Mouse (Mus musculus): ENCODE measurements at regions not wholly inside any gene's neighbourhood (a gene's known extent, or its start where the extent isn't known, plus 50 kb on each side); places are given as distances from the start of the nearest gene placed in this dataset.

- no peak for DNase-seq (ENCODE audit: low read depth, low spot score)
Observed at GRCm38 (mm10) chr5:111595438-111595837, 138.3 kb upstream of the Gm26897 start.

- DNase-seq (ENCODE audit: low read depth, low spot score), result no peak
Observed at GRCm38 (mm10) chr5:111597733-111598132, 136.0 kb upstream of the Gm26897 start.

- no peak for DNase-seq (ENCODE audit: low read depth, low spot score)
Observed at GRCm38 (mm10) chr5:111601711-111602521, 131.8 kb upstream of the Gm26897 start.

GRCm38 (mm10) chr5:111613687-111614086 is 120.0 kb upstream of the Gm26897 start:
- no peak for DNase-seq (ENCODE audit: low read depth, low spot score)

- DNase-seq (ENCODE audit: low read depth, low spot score), result no peak
Observed at GRCm38 (mm10) chr5:111619974-111620373, 113.8 kb upstream of the Gm26897 start.

GRCm38 (mm10) chr5:111620626-111621025 is 113.1 kb upstream of the Gm26897 start:
- DNase-seq (ENCODE audit: low read depth, low spot score), result no peak

- DNase-seq (ENCODE audit: low read depth, low spot score), result no peak
Observed at GRCm38 (mm10) chr5:111622481-111622880, 111.2 kb upstream of the Gm26897 start.

GRCm38 (mm10) chr5:111626273-111626798 is 107.4 kb upstream of the Gm26897 start:
- DNase-seq (ENCODE audit: low read depth, low spot score), result no peak

GRCm38 (mm10) chr5:111630313-111630844 is 103.3 kb upstream of the Gm26897 start:
- no peak for DNase-seq (ENCODE audit: low read depth, low spot score)

- no peak for DNase-seq (ENCODE audit: low read depth, low spot score)
Observed at GRCm38 (mm10) chr5:111631572-111632161, 102.1 kb upstream of the Gm26897 start.

GRCm38 (mm10) chr5:111635092-111635491 is 98.6 kb upstream of the Gm26897 start:
- DNase-seq (ENCODE audit: low read depth, low spot score), result no peak

GRCm38 (mm10) chr5:111636969-111637368 is 96.8 kb upstream of the Gm26897 start:
- DNase-seq (ENCODE audit: low read depth, low spot score), result no peak

GRCm38 (mm10) chr5:111638306-111638705 is 95.4 kb upstream of the Gm26897 start:
- DNase-seq (ENCODE audit: low read depth, low spot score), result no peak

GRCm38 (mm10) chr5:111639476-111640287 is 94.0 kb upstream of the Gm26897 start:
- no peak for DNase-seq (ENCODE audit: low read depth, low spot score)

- DNase-seq (ENCODE audit: low read depth, low spot score), result no peak
Observed at GRCm38 (mm10) chr5:111640976-111641375, 92.7 kb upstream of the Gm26897 start.

GRCm38 (mm10) chr5:111641685-111642084 is 92.0 kb upstream of the Gm26897 start:
- DNase-seq (ENCODE audit: low read depth, low spot score), result no peak

- no peak for DNase-seq (ENCODE audit: low read depth, low spot score)
Observed at GRCm38 (mm10) chr5:111644142-111644541, 89.6 kb upstream of the Gm26897 start.

- no peak for DNase-seq (ENCODE audit: low read depth, low spot score)
Observed at GRCm38 (mm10) chr5:111644788-111645187, 88.9 kb upstream of the Gm26897 start.

- DNase-seq (ENCODE audit: low read depth, low spot score), result no peak
Observed at GRCm38 (mm10) chr5:111647686-111648200, 86.0 kb upstream of the Gm26897 start.

GRCm38 (mm10) chr5:111648481-111648880 is 85.2 kb upstream of the Gm26897 start:
- no peak for DNase-seq (ENCODE audit: low read depth, low spot score)

- peak; percentile 83 for DNase-seq (ENCODE audit: low read depth, low spot score)
Observed at GRCm38 (mm10) chr5:111649012-111649411, 84.7 kb upstream of the Gm26897 start.

- no peak for DNase-seq (ENCODE audit: low read depth, low spot score)
Observed at GRCm38 (mm10) chr5:111652472-111652871, 81.3 kb upstream of the Gm26897 start.

Measured in telencephalon, adult 2 months (tissue).